Mouse (Mus musculus): ENCODE results near the gene Kmt2c. TPM values are rescaled to one million over a fixed set of nuclear protein-coding genes. Genes with fewer than 3 reads are reported as not detected.

Kmt2c gene
- 3.8 and 6.3 TPM in 2 replicates for polyA plus RNA-seq (2012)

DNA sequence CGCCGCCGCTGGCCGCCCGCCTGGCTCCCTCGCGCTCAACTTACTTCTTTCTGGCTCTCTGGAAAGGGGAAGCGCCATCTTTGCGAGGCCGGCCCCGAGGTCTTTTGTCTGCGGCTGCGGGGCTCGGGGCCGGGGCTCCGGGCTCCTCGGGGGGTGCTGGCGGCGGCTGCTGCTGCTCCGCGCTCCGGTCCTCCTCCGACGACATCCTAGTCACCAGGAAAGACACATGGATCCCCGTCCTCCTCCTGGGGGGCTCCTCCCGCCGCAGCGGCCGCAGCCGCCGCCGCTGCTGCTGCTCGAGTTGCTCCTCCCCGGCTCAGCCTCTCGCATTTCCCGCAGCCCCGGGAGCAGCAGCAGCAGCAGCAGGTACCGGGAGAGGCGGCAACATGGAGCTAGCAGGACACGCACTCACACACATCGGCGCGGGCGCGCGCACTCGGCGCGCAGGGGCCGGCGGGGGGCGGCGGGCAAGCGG, at the start of gene Kmt2c:
TSS of gene Kmt2c (minus strand) at position 438 of the 475 bp plus-strand sequence.

GRCm38 (mm10) chr5:25515767-25516166, 17.2 kb upstream of the Kmt2c start, which contains the start of gene Cct8l1:
Gene Cct8l1 (plus strand): TSS chr5:25516067.

GRCm38 (mm10) chr5:25222752-25223702, 275.6 kb downstream of the Kmt2c start, which contains the start of gene E130116L18Rik:
Gene E130116L18Rik (minus strand): TSS chr5:25223153.

Other genes with a start within 250 kb of the Kmt2c start
- not detected in 2 replicates for gene Cct8l1, start 17.3 kb upstream of the Kmt2c start, polyA plus RNA-seq (2012)
- 11.9 and 14.6 TPM in 2 replicates for gene Xrcc2, start 207.0 kb upstream of the Kmt2c start, polyA plus RNA-seq (2012)

All from megakaryocyte-erythroid progenitor cell, adult 5 weeks (primary cell).